In genomic region chr16:55821997-55822740, GRCm38 (mm10) we compare ENCODE assay signal across 8 mouse cellular contexts. TPM values are rescaled to one million over a fixed set of nuclear protein-coding genes. Genes with fewer than 3 reads are reported as not detected.
DNase-seq lines count a peak whose midpoint lies in the region; ATAC-seq lines count a peak whose summit lies in the region.

No protein-coding gene starts in this region.

- H3K4me2 ChIP-seq in hindbrain, embryonic 13.5 days = peak overlapping the region; percentile 92

- peaks cover 19% of the 10 kb centered on the region for H3K27me3 ChIP-seq in hindbrain, embryonic 13.5 days

- H3K9ac ChIP-seq in hindbrain, embryonic 13.5 days = peak overlapping the region; percentile 87

- peak; percentile 94 for ATAC-seq in hindbrain, embryonic 13.5 days (ENCODE audit: low FRiP score)

- peaks cover 8% of the 10 kb centered on the region for H3K36me3 ChIP-seq in hindbrain, embryonic 13.5 days

- peaks cover 23% of the 10 kb centered on the region for H3K4me1 ChIP-seq in hindbrain, embryonic 13.5 days (replicated peaks)

- WGBS in hindbrain, embryonic 13.5 days = under 1% methylated on average over 67 of the region's 67 CpGs

- peak overlapping the region; percentile 79 for H3K4me3 ChIP-seq in hindbrain, embryonic 13.5 days

- H3K27ac ChIP-seq in hindbrain, embryonic 13.5 days = peak overlapping the region; percentile 77

- H3K9me3 ChIP-seq in hindbrain, embryonic 13.5 days = no peaks in the 10 kb centered on the region

- DNase-seq in R1 (ENCODE audit: low read depth, low spot score) = peak; percentile 91
- peak; percentile 90 to 94 for DNase-seq in cerebellum, postnatal 14 days
- DNase-seq in frontal cortex, postnatal 14 days (ENCODE audit: low spot score in 2 of 2) = peak; percentile 70 to 74
- DNase-seq in layer of hippocampus, postnatal 36 days = peak; percentile 82
- DNase-seq in lung, postnatal 36 days = peak; percentile 98
- peak; percentile 85 for DNase-seq in retina, embryonic 14.5 days (ENCODE audit: low spot score)
- peak; percentile 86 for DNase-seq in thymus, postnatal 4 days

RNA-seq across cellular contexts. Expression of gene Nfkbiz, which starts 16.5 kb away (rescaled TPM):
- polyA plus RNA-seq in hindbrain, embryonic 13.5 days (2015; fragmentation: Nextera tagmentation; extraction: Ambion mirVana) = 1.6 and 3.1 TPM in 2 replicates
- total RNA-seq in layer of hippocampus, postnatal 36 days (2021) = 1 to 10 TPM; 6.1 to 6.5 TPM

Comparison
In these comparisons a context has a peak if more than half of its experiments do, and no peak if none do; other contexts are left out.
1. Peak in every context shown above with its lines: DNase-seq, ATAC-seq, H3K4me3 ChIP-seq and H3K27ac ChIP-seq.